Mouse (Mus musculus) myocyte (in vitro differentiated cells): ENCODE data around the gene Vps26b. TPM values are rescaled to one million over a fixed set of nuclear protein-coding genes. Genes with fewer than 3 reads are reported as not detected.

Experiments used
- H3K27me3 ChIP-seq: one replicate; pipeline ENCODE4 v1.6.1; 2011; ENCODE audit not compliant: control insufficient read depth, insufficient read depth, insufficient read length
- H3K36me3 ChIP-seq: one replicate; pipeline ENCODE4 v1.6.1; 2011; ENCODE audit not compliant: control insufficient read depth, insufficient read depth
- H3K4me2 ChIP-seq: one replicate; pipeline ENCODE4 v1.6.1; 2011; ENCODE audit warnings: low read depth, control low read depth
- H3K4me3 ChIP-seq: one replicate; pipeline ENCODE4 v1.5.1; 2011; ENCODE audit warnings: mild to moderate bottlenecking, control low read depth, moderate library complexity
- H3K79me2 ChIP-seq: one replicate; pipeline ENCODE4 v1.6.1; 2011; ENCODE audit not compliant: control insufficient read depth, insufficient read depth
- H3ac ChIP-seq: one replicate; pipeline ENCODE4 v1.6.1; 2011; ENCODE audit not compliant: control insufficient read depth, insufficient read length
- CEBPB ChIP-seq: IDR thresholded peaks from 2 replicates; pipeline ENCODE4 v1.6.1; 2011; ENCODE audit warnings: mild to moderate bottlenecking, moderate library complexity; ENCODE audit not compliant: poor library complexity, insufficient read depth, severe bottlenecking
- E2F4 ChIP-seq: IDR thresholded peaks from one replicate; pipeline ENCODE4 v1.6.1; 2011; ENCODE audit warnings: mild to moderate bottlenecking, control low read depth, moderate library complexity; ENCODE audit not compliant: insufficient read depth
- MAX ChIP-seq: IDR thresholded peaks from one replicate; pipeline ENCODE4 v1.6.1; 2011; ENCODE audit warnings: low read depth, mild to moderate bottlenecking, control low read depth
- MYOD1 ChIP-seq, 3 experiments: IDR thresholded peaks; one replicate each; pipeline ENCODE4 v1.6.1; 2011; ENCODE audit warnings: control low read depth in 2 of 3, low read depth in 2 of 3, mild to moderate bottlenecking in 2 of 3, moderate library complexity in 1 of 3; ENCODE audit not compliant: insufficient read length in 2 of 3, control insufficient read depth in 1 of 3
- MYOG ChIP-seq, 3 experiments: IDR thresholded peaks; one replicate each; pipeline ENCODE4 v1.6.1; 2011; ENCODE audit warnings: control low read depth in 2 of 3, low read depth in 2 of 3, mild to moderate bottlenecking in 2 of 3; ENCODE audit not compliant: insufficient read length in 2 of 3, control insufficient read depth in 1 of 3, insufficient read depth in 1 of 3
- POLR2A ChIP-seq: IDR thresholded peaks from one replicate; pipeline ENCODE4 v1.6.1; 2011; ENCODE audit warnings: low read depth, mild to moderate bottlenecking, control low read depth, moderate library complexity; ENCODE audit not compliant: insufficient read length
- POLR2AphosphoS2 ChIP-seq: IDR thresholded peaks from one replicate; pipeline ENCODE4 v1.6.1; 2011; ENCODE audit warnings: low read depth, control low read depth; ENCODE audit not compliant: insufficient read length
- REST ChIP-seq: IDR thresholded peaks from one replicate; pipeline ENCODE4 v1.6.1; 2011; ENCODE audit warnings: mild to moderate bottlenecking, control low read depth, moderate library complexity; ENCODE audit not compliant: insufficient read depth, insufficient read length
- SRF ChIP-seq: IDR thresholded peaks from one replicate; pipeline ENCODE4 v1.6.1; 2011; ENCODE audit warnings: low read depth; ENCODE audit not compliant: control insufficient read depth, insufficient read length
- TCF12 ChIP-seq: IDR thresholded peaks from one replicate; pipeline ENCODE4 v1.6.1; 2011; ENCODE audit warnings: mild to moderate bottlenecking, control low read depth; ENCODE audit not compliant: poor library complexity, insufficient read depth, severe bottlenecking
- TCF3 ChIP-seq: IDR thresholded peaks from one replicate; pipeline ENCODE4 v1.6.1; 2011; ENCODE audit warnings: low read depth, control low read depth; ENCODE audit not compliant: insufficient read length
- USF1 ChIP-seq: IDR thresholded peaks from one replicate; pipeline ENCODE4 v1.6.1; 2011; ENCODE audit warnings: low read depth, mild to moderate bottlenecking, control low read depth, moderate library complexity
- polyA plus RNA-seq: library from polyadenylated mRNA; unstranded; fragments of >200 nt; fragmentation: generic; extraction: Trizol; gene quantifications from one replicate; pipeline ENCODE4 v1.2.1, GENCODE M21; 2012; ENCODE audit warnings: missing spikeins

The Vps26b gene
- polyA plus RNA-seq, 1 experiment, result 31.7 TPM

- H3ac ChIP-seq, result no peak overlapping the region
- H3K4me2 ChIP-seq, result no peak overlapping the region
- peaks cover 39% of the 10 kb centered on the region for H3K36me3 ChIP-seq
- no peak for TF ChIP-seq POLR2AphosphoS2
- TF ChIP-seq MAX, result no peak
- TF ChIP-seq USF1, result no peak
- no peak for TF ChIP-seq TCF12
- no peak for TF ChIP-seq E2F4
- TF ChIP-seq SRF, result no peak
- no peak for TF ChIP-seq REST
- no peak for TF ChIP-seq MYOG (IDR thresholded peaks at IDR 0.05; ENCODE audit: control insufficient read depth in 1 of 3, insufficient read depth in 1 of 3, insufficient read length in 2 of 3, low read depth in 2 of 3)
- no peak for TF ChIP-seq MYOD1 (IDR thresholded peaks at IDR 0.05; ENCODE audit: control insufficient read depth in 1 of 3, insufficient read length in 2 of 3, low read depth in 2 of 3)
- H3K27me3 ChIP-seq, result no peaks in the 10 kb centered on the region
- no peak overlapping the region for H3K4me3 ChIP-seq
- H3K79me2 ChIP-seq, result no peaks in the 10 kb centered on the region
These were observed 19.6 kb upstream of the Vps26b start for GRCm38 (mm10) chr9:27049492-27049891.

GRCm38 (mm10) chr9:27043892-27044291 is 14.0 kb upstream of the Vps26b start:
- H3K79me2 ChIP-seq, result no peaks in the 10 kb centered on the region
- no peaks in the 10 kb centered on the region for H3K27me3 ChIP-seq
- TF ChIP-seq CEBPB (no peak), MYOD1 (IDR thresholded peaks at IDR 0.05; ENCODE audit: control insufficient read depth in 1 of 3, insufficient read length in 2 of 3, low read depth in 2 of 3) (no peak), MAX (no peak), REST (no peak), MYOG (IDR thresholded peaks at IDR 0.05; ENCODE audit: control insufficient read depth in 1 of 3, insufficient read depth in 1 of 3, insufficient read length in 2 of 3, low read depth in 2 of 3) (no peak), POLR2AphosphoS2 (no peak), TCF3 (no peak)
- no peak overlapping the region for H3K4me3 ChIP-seq
- no peak overlapping the region for H3K4me2 ChIP-seq
- no peak overlapping the region for H3ac ChIP-seq
- H3K36me3 ChIP-seq, result peaks cover 23% of the 10 kb centered on the region

GRCm38 (mm10) chr9:27030763-27031100 is 867 bp upstream of the Vps26b start:
- Histone ChIP-seq H3K4me2 (peak overlapping the region; percentile 81), H3K27me3 (no peaks in the 10 kb centered on the region), H3ac (peak overlapping the region; percentile 85), H3K36me3 (no peaks in the 10 kb centered on the region), H3K79me2 (peaks cover 79% of the 10 kb centered on the region), H3K4me3 (peak overlapping the region; percentile 59)
- TF ChIP-seq MYOG (IDR thresholded peaks at IDR 0.05; ENCODE audit: control insufficient read depth in 1 of 3, insufficient read depth in 1 of 3, insufficient read length in 2 of 3, low read depth in 2 of 3), result no peak

- TF ChIP-seq TCF12, result no peak
- peak in 1 of 3 experiments; percentile 11 for TF ChIP-seq MYOD1 (IDR thresholded peaks at IDR 0.05; ENCODE audit: control insufficient read depth in 1 of 3, insufficient read length in 2 of 3, low read depth in 2 of 3)
- Histone ChIP-seq H3K79me2 (peaks cover 81% of the 10 kb centered on the region), H3K36me3 (no peaks in the 10 kb centered on the region), H3K27me3 (no peaks in the 10 kb centered on the region), H3K4me2 (peak overlapping the region; percentile 76), H3K4me3 (peak overlapping the region; percentile 59), H3ac (peak overlapping the region; percentile 85)
These were observed 640 bp downstream of the Vps26b start for GRCm38 (mm10) chr9:27029022-27029827.

GRCm38 (mm10) chr9:27026708-27027107 is 3.2 kb downstream of the Vps26b start:
- no peaks in the 10 kb centered on the region for H3K27me3 ChIP-seq
- peaks cover 4% of the 10 kb centered on the region for H3K36me3 ChIP-seq
- H3K4me2 ChIP-seq, result peak overlapping the region; percentile 76
- H3ac ChIP-seq, result no peak overlapping the region
- peaks cover 63% of the 10 kb centered on the region for H3K79me2 ChIP-seq
- no peak overlapping the region for H3K4me3 ChIP-seq
- TF ChIP-seq TCF3, result no peak
- no peak for TF ChIP-seq USF1
- TF ChIP-seq TCF12, result no peak

- Histone ChIP-seq H3K79me2 (peaks cover 50% of the 10 kb centered on the region), H3K4me2 (no peak overlapping the region), H3ac (no peak overlapping the region), H3K36me3 (peaks cover 4% of the 10 kb centered on the region), H3K4me3 (no peak overlapping the region), H3K27me3 (no peaks in the 10 kb centered on the region)
- TF ChIP-seq SRF (no peak), MYOG (IDR thresholded peaks at IDR 0.05; ENCODE audit: control insufficient read depth in 1 of 3, insufficient read depth in 1 of 3, insufficient read length in 2 of 3, low read depth in 2 of 3) (no peak), TCF12 (no peak), MYOD1 (IDR thresholded peaks at IDR 0.05; ENCODE audit: control insufficient read depth in 1 of 3, insufficient read length in 2 of 3, low read depth in 2 of 3) (no peak), POLR2AphosphoS2 (no peak), POLR2A (no peak), CEBPB (no peak), REST (no peak)
These were observed 6.2 kb downstream of the Vps26b start for GRCm38 (mm10) chr9:27023681-27024080.
